Mouse (Mus musculus): ENCODE data around the gene Ddx5.

DNA sequence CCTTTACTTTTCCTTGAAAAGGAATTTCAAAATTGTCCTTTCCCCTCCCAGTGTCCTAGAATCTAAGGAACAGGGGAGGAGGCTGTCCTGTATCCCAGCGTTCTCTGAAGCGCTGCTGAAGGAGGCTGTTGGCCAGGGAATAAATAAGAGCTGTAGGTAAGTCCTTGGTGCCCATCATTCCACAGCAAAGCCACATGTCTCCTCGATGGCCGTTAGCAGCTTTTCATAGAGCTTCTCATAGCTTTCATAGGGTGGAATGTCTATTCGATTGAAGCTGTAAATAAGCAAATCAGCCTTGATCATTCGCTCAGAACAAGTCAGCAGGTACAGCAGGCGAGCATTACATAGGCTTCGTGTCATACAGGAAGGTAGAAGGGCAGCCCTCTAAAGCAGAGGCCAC is 33.5 kb upstream of the Ddx5 start:
- TF ChIP-seq CTCF (IDR thresholded peaks at IDR 0.05; ENCODE audit: low read depth) (no peak), EP300 (optimal IDR thresholded peaks at IDR 0.05) (no peak)
